Mouse (Mus musculus): ENCODE results near the gene Denr. TPM values are rescaled to one million over a fixed set of nuclear protein-coding genes. Genes with fewer than 3 reads are reported as not detected.

Gene Denr
- polyA plus RNA-seq, 1 experiment = 91.3 TPM

- Histone ChIP-seq H3K4me1 (peaks cover 38% of the 10 kb centered on the region), H3K4me3 (replicated peaks) (no peak overlapping the region), H3K9me3 (no peaks in the 10 kb centered on the region), H3K27me3 (replicated peaks) (peaks cover 2% of the 10 kb centered on the region), H3K36me3 (replicated peaks; ENCODE audit: low read length) (peaks cover 11% of the 10 kb centered on the region)
- TF ChIP-seq FLI1 (IDR thresholded peaks at IDR 0.05; ENCODE audit: low read length) = no peak
- TF ChIP-seq GATA1 (IDR thresholded peaks at IDR 0.05; ENCODE audit: borderline replicate concordance, low read length) = no peak
Observed at GRCm38 (mm10) chr5:123904059-123904672, 2.8 kb upstream of the Denr start.

- Histone ChIP-seq H3K4me3 (replicated peaks) (peak overlapping the region; percentile 97), H3K4me1 (peaks cover 50% of the 10 kb centered on the region), H3K9me3 (no peaks in the 10 kb centered on the region), H3K36me3 (replicated peaks; ENCODE audit: low read length) (peaks cover 31% of the 10 kb centered on the region), H3K27me3 (replicated peaks) (peaks cover 2% of the 10 kb centered on the region)
- no peak for TF ChIP-seq FLI1 (IDR thresholded peaks at IDR 0.05; ENCODE audit: low read length)
- no peak for TF ChIP-seq GATA1 (IDR thresholded peaks at IDR 0.05; ENCODE audit: borderline replicate concordance, low read length)
Observed at GRCm38 (mm10) chr5:123906146-123906975, 614 bp upstream of the Denr start.

- Histone ChIP-seq H3K9me3 (no peaks in the 10 kb centered on the region), H3K4me1 (peaks cover 54% of the 10 kb centered on the region), H3K27me3 (replicated peaks) (peaks cover 2% of the 10 kb centered on the region), H3K4me3 (replicated peaks) (peak overlapping the region; percentile 97), H3K36me3 (replicated peaks; ENCODE audit: low read length) (peaks cover 41% of the 10 kb centered on the region)
- no peak for TF ChIP-seq FLI1 (IDR thresholded peaks at IDR 0.05; ENCODE audit: low read length)
- no peak for TF ChIP-seq GATA1 (IDR thresholded peaks at IDR 0.05; ENCODE audit: borderline replicate concordance, low read length)
Observed at GRCm38 (mm10) chr5:123907631-123907977, 629 bp downstream of the Denr start.

GRCm38 (mm10) chr5:123914852-123915251, 7.9 kb downstream of the Denr start:
- H3K9me3 ChIP-seq = no peaks in the 10 kb centered on the region
- peaks cover 89% of the 10 kb centered on the region for H3K36me3 ChIP-seq (replicated peaks; ENCODE audit: low read length)
- H3K4me1 ChIP-seq = peaks cover 38% of the 10 kb centered on the region
- H3K27me3 ChIP-seq (replicated peaks) = no peaks in the 10 kb centered on the region
- TF ChIP-seq FLI1 (IDR thresholded peaks at IDR 0.05; ENCODE audit: low read length) (no peak), GATA1 (IDR thresholded peaks at IDR 0.05; ENCODE audit: borderline replicate concordance, low read length) (no peak)
- peak overlapping the region; percentile 71 for H3K4me3 ChIP-seq (replicated peaks)

- Histone ChIP-seq H3K4me3 (replicated peaks) (no peak overlapping the region), H3K36me3 (replicated peaks; ENCODE audit: low read length) (peaks cover 93% of the 10 kb centered on the region), H3K4me1 (no peaks in the 10 kb centered on the region), H3K9me3 (no peaks in the 10 kb centered on the region), H3K27me3 (replicated peaks) (no peaks in the 10 kb centered on the region)
- TF ChIP-seq GATA1 (IDR thresholded peaks at IDR 0.05; ENCODE audit: borderline replicate concordance, low read length) (no peak), FLI1 (IDR thresholded peaks at IDR 0.05; ENCODE audit: low read length) (no peak)
Observed at GRCm38 (mm10) chr5:123922112-123922511, 15.1 kb downstream of the Denr start.

- Histone ChIP-seq H3K27me3 (replicated peaks) (no peaks in the 10 kb centered on the region), H3K4me3 (replicated peaks) (no peak within 1 kb of the TSS), H3K36me3 (replicated peaks; ENCODE audit: low read length) (peaks cover 68% of the 10 kb centered on the region), H3K9me3 (no peaks in the 10 kb centered on the region), H3K4me1 (peaks cover 16% of the 10 kb centered on the region)
- TF ChIP-seq FLI1 (IDR thresholded peaks at IDR 0.05; ENCODE audit: low read length) (no peak), GATA1 (IDR thresholded peaks at IDR 0.05; ENCODE audit: borderline replicate concordance, low read length) (no peak)
Observed at GRCm38 (mm10) chr5:123927118-123927517, 20.1 kb downstream of the Denr start, which contains the start of gene Gm43518. TSS of gene Gm43518 (plus strand) at chr5:123927418.

- H3K9me3 ChIP-seq = no peaks in the 10 kb centered on the region
- H3K4me1 ChIP-seq = peaks cover 33% of the 10 kb centered on the region
- H3K27me3 ChIP-seq (replicated peaks) = no peaks in the 10 kb centered on the region
- peaks cover 34% of the 10 kb centered on the region for H3K36me3 ChIP-seq (replicated peaks; ENCODE audit: low read length)
- peak within 1 kb of the TSS; percentile 99 for H3K4me3 ChIP-seq (replicated peaks)
- no peak for TF ChIP-seq FLI1 (IDR thresholded peaks at IDR 0.05; ENCODE audit: low read length)
Observed at GRCm38 (mm10) chr5:123930508-123930989, 23.6 kb downstream of the Denr start, which contains the start of gene Ccdc62. TSS of gene Ccdc62 (plus strand) at chr5:123930679.

- no peak for TF ChIP-seq FLI1 (IDR thresholded peaks at IDR 0.05; ENCODE audit: low read length)
- no peak for TF ChIP-seq GATA1 (IDR thresholded peaks at IDR 0.05; ENCODE audit: borderline replicate concordance, low read length)
- no peaks in the 10 kb centered on the region for H3K9me3 ChIP-seq
- no peaks in the 10 kb centered on the region for H3K27me3 ChIP-seq (replicated peaks)
- peaks cover 28% of the 10 kb centered on the region for H3K36me3 ChIP-seq (replicated peaks; ENCODE audit: low read length)
- H3K4me1 ChIP-seq = peaks cover 38% of the 10 kb centered on the region
- H3K4me3 ChIP-seq (replicated peaks) = peak overlapping the region; percentile 99
Observed at GRCm38 (mm10) chr5:123931131-123931530, 24.2 kb downstream of the Denr start.

- H3K4me1 ChIP-seq = peaks cover 42% of the 10 kb centered on the region
- H3K4me3 ChIP-seq (replicated peaks) = no peak overlapping the region
- TF ChIP-seq FLI1 (IDR thresholded peaks at IDR 0.05; ENCODE audit: low read length) (no peak), GATA1 (IDR thresholded peaks at IDR 0.05; ENCODE audit: borderline replicate concordance, low read length) (no peak)
- peaks cover 10% of the 10 kb centered on the region for H3K36me3 ChIP-seq (replicated peaks; ENCODE audit: low read length)
- H3K9me3 ChIP-seq = no peaks in the 10 kb centered on the region
- peaks cover 2% of the 10 kb centered on the region for H3K27me3 ChIP-seq (replicated peaks)
Observed at GRCm38 (mm10) chr5:123932927-123933326, 26.0 kb downstream of the Denr start.

GRCm38 (mm10) chr5:123933556-123933955, 26.6 kb downstream of the Denr start:
- H3K36me3 ChIP-seq (replicated peaks; ENCODE audit: low read length) = peaks cover 10% of the 10 kb centered on the region
- H3K27me3 ChIP-seq (replicated peaks) = peaks cover 2% of the 10 kb centered on the region
- H3K4me3 ChIP-seq (replicated peaks) = no peak overlapping the region
- no peak for TF ChIP-seq GATA1 (IDR thresholded peaks at IDR 0.05; ENCODE audit: borderline replicate concordance, low read length)
- TF ChIP-seq FLI1 (IDR thresholded peaks at IDR 0.05; ENCODE audit: low read length) = no peak
- H3K4me1 ChIP-seq = peaks cover 47% of the 10 kb centered on the region
- no peaks in the 10 kb centered on the region for H3K9me3 ChIP-seq
